Mouse (Mus musculus): ENCODE measurements around the gene Smim20. TPM values are rescaled to one million over a fixed set of nuclear protein-coding genes. Genes with fewer than 3 reads are reported as not detected.

Smim20 gene
- polyA plus RNA-seq, 2 experiments: 17.3 to 35.2 TPM

GRCm38 (mm10) chr5:53303941-53304340 lies 37.1 kb downstream of the Smim20 start:
- Histone ChIP-seq H3K9me3 (ENCODE audit: control insufficient read depth, low read length) (no peaks in the 10 kb centered on the region), H3K27me3 (ENCODE audit: control insufficient read depth, insufficient read depth, low read length) (no peaks in the 10 kb centered on the region), H3K27ac (no peak overlapping the region), H3K36me3 (replicated peaks; ENCODE audit: control insufficient read depth, insufficient read depth, low read depth) (no peaks in the 10 kb centered on the region), H3K4me1 (replicated peaks; ENCODE audit: control insufficient read depth in 2 of 2, insufficient read depth in 2 of 2, low read length in 1 of 2) (no peaks in the 10 kb centered on the region), H3K4me2 (ENCODE audit: low read depth) (no peak overlapping the region), H3K9ac (replicated peaks) (no peak overlapping the region), H3K4me3 (ENCODE audit: insufficient read depth in 1 of 2, low read depth in 2 of 2, low read length in 2 of 2) (no peak overlapping the region)
- no peak for TF ChIP-seq CTCF (IDR thresholded peaks at IDR 0.05; ENCODE audit: low read depth)
- no peak for TF ChIP-seq EP300 (IDR thresholded peaks at IDR 0.05; ENCODE audit: low read depth)
- ATAC-seq (ENCODE audit: insufficient read depth) (no peak), DNase-seq (ENCODE audit: low read depth in 3 of 3, low spot score in 3 of 3) (no peak)
- WGBS (ENCODE audit: insufficient replicate concordance): 70% methylated on average over 6 of the region's 6 CpGs

GRCm38 (mm10) chr5:53304936-53305335 lies 38.1 kb downstream of the Smim20 start:
- H3K4me3 ChIP-seq (ENCODE audit: insufficient read depth in 1 of 2, low read depth in 2 of 2, low read length in 2 of 2): no peak overlapping the region
- DNase-seq (ENCODE audit: low read depth in 3 of 3, low spot score in 3 of 3) (no peak), ATAC-seq (ENCODE audit: insufficient read depth) (no peak)
- no peak overlapping the region for H3K4me2 ChIP-seq (ENCODE audit: low read depth)
- no peaks in the 10 kb centered on the region for H3K4me1 ChIP-seq (replicated peaks; ENCODE audit: control insufficient read depth in 2 of 2, insufficient read depth in 2 of 2, low read length in 1 of 2)
- no peaks in the 10 kb centered on the region for H3K9me3 ChIP-seq (ENCODE audit: control insufficient read depth, low read length)
- H3K27ac ChIP-seq: no peak overlapping the region
- WGBS (ENCODE audit: insufficient replicate concordance): 32% methylated on average over 4 of the region's 4 CpGs
- TF ChIP-seq CTCF (IDR thresholded peaks at IDR 0.05; ENCODE audit: low read depth) (no peak), EP300 (IDR thresholded peaks at IDR 0.05; ENCODE audit: low read depth) (no peak)
- H3K27me3 ChIP-seq (ENCODE audit: control insufficient read depth, insufficient read depth, low read length): no peaks in the 10 kb centered on the region
- H3K9ac ChIP-seq (replicated peaks): no peak overlapping the region
- H3K36me3 ChIP-seq (replicated peaks; ENCODE audit: control insufficient read depth, insufficient read depth, low read depth): no peaks in the 10 kb centered on the region

GRCm38 (mm10) chr5:53306864-53307263 lies 40.0 kb downstream of the Smim20 start:
- no peaks in the 10 kb centered on the region for H3K4me1 ChIP-seq (replicated peaks; ENCODE audit: control insufficient read depth in 2 of 2, insufficient read depth in 2 of 2, low read length in 1 of 2)
- no peak overlapping the region for H3K4me2 ChIP-seq (ENCODE audit: low read depth)
- H3K9ac ChIP-seq (replicated peaks): no peak overlapping the region
- H3K9me3 ChIP-seq (ENCODE audit: control insufficient read depth, low read length): no peaks in the 10 kb centered on the region
- DNase-seq (ENCODE audit: low read depth in 3 of 3, low spot score in 3 of 3) (no peak), ATAC-seq (ENCODE audit: insufficient read depth) (no peak)
- TF ChIP-seq CTCF (IDR thresholded peaks at IDR 0.05; ENCODE audit: low read depth) (no peak), EP300 (IDR thresholded peaks at IDR 0.05; ENCODE audit: low read depth) (no peak)
- no peaks in the 10 kb centered on the region for H3K27me3 ChIP-seq (ENCODE audit: control insufficient read depth, insufficient read depth, low read length)
- no peak overlapping the region for H3K4me3 ChIP-seq (ENCODE audit: insufficient read depth in 1 of 2, low read depth in 2 of 2, low read length in 2 of 2)
- WGBS (ENCODE audit: insufficient replicate concordance): 64% methylated on average over 3 of the region's 3 CpGs
- no peak overlapping the region for H3K27ac ChIP-seq
- no peaks in the 10 kb centered on the region for H3K36me3 ChIP-seq (replicated peaks; ENCODE audit: control insufficient read depth, insufficient read depth, low read depth)

- Histone ChIP-seq H3K9ac (replicated peaks) (no peak overlapping the region), H3K27ac (no peak overlapping the region), H3K4me1 (replicated peaks; ENCODE audit: control insufficient read depth in 2 of 2, insufficient read depth in 2 of 2, low read length in 1 of 2) (no peaks in the 10 kb centered on the region), H3K4me3 (ENCODE audit: insufficient read depth in 1 of 2, low read depth in 2 of 2, low read length in 2 of 2) (no peak overlapping the region), H3K9me3 (ENCODE audit: control insufficient read depth, low read length) (no peaks in the 10 kb centered on the region), H3K27me3 (ENCODE audit: control insufficient read depth, insufficient read depth, low read length) (no peaks in the 10 kb centered on the region), H3K4me2 (ENCODE audit: low read depth) (no peak overlapping the region), H3K36me3 (replicated peaks; ENCODE audit: control insufficient read depth, insufficient read depth, low read depth) (no peaks in the 10 kb centered on the region)
- no peak for DNase-seq (ENCODE audit: low read depth in 3 of 3, low spot score in 3 of 3)
- no peak for ATAC-seq (ENCODE audit: insufficient read depth)
- WGBS (ENCODE audit: insufficient replicate concordance): 62% methylated on average over 5 of the region's 5 CpGs
- TF ChIP-seq CTCF (IDR thresholded peaks at IDR 0.05; ENCODE audit: low read depth) (no peak), EP300 (IDR thresholded peaks at IDR 0.05; ENCODE audit: low read depth) (no peak)
These were observed 40.6 kb downstream of the Smim20 start for GRCm38 (mm10) chr5:53307437-53307836.

- Histone ChIP-seq H3K4me3 (ENCODE audit: insufficient read depth in 1 of 2, low read depth in 2 of 2, low read length in 2 of 2) (no peak overlapping the region), H3K27ac (no peak overlapping the region), H3K9me3 (ENCODE audit: control insufficient read depth, low read length) (no peaks in the 10 kb centered on the region), H3K27me3 (ENCODE audit: control insufficient read depth, insufficient read depth, low read length) (no peaks in the 10 kb centered on the region), H3K4me2 (ENCODE audit: low read depth) (no peak overlapping the region), H3K4me1 (replicated peaks; ENCODE audit: control insufficient read depth in 2 of 2, insufficient read depth in 2 of 2, low read length in 1 of 2) (no peaks in the 10 kb centered on the region), H3K36me3 (replicated peaks; ENCODE audit: control insufficient read depth, insufficient read depth, low read depth) (no peaks in the 10 kb centered on the region), H3K9ac (replicated peaks) (no peak overlapping the region)
- no peak for DNase-seq (ENCODE audit: low read depth in 3 of 3, low spot score in 3 of 3)
- WGBS (ENCODE audit: insufficient replicate concordance): 74% methylated on average over 13 of the region's 13 CpGs
- TF ChIP-seq EP300 (IDR thresholded peaks at IDR 0.05; ENCODE audit: low read depth) (no peak), CTCF (IDR thresholded peaks at IDR 0.05; ENCODE audit: low read depth) (no peak)
- ATAC-seq (ENCODE audit: insufficient read depth): no peak
These were observed 47.7 kb downstream of the Smim20 start for GRCm38 (mm10) chr5:53314404-53315167.
